Mouse (Mus musculus): ENCODE data around the gene Gm16181.

Gene Gm16181

DNA sequence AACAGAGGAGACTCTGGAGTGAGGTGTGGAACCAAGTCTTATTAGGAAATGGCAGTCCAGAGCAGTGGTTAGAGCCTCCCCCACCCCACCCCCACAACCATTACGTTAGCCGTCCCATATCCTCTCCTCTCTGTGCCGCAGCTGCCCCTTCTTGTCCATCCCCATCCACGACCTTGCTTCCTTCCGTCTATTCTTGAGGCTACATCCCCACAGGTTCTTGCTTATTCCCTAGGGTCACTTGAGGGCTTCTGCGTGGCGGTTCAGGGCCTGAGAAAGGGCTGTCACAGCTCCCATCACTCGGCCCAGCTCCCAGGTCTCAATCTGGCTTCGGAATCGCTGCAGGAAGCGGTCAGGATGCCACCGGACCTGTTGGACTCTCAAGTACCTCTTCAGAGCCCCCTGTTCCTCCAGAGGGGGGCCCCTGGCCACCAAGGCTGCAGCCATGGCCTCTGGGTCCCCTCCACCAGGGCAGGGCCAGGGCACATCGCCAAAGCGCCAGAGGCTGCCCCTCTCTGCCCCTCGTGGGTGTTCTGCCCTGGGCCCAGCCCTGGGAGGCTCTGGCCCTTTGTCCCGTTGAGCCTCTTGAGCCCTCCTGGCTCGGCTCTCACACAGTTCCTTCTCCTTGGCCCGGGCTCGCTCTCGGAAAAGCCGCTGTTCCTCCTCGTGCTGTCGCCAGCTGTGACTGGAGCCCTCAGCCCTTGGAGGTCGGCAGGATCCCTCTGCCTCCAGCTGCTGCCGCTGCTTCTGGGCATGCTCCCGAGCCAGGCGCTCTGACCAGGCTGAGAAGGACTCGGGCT lies at the start of gene Gm16181:
TSS of gene Gm16181 (plus strand) at position 679 of the 797 bp plus-strand sequence.
- DNase-seq = no peak

DNA sequence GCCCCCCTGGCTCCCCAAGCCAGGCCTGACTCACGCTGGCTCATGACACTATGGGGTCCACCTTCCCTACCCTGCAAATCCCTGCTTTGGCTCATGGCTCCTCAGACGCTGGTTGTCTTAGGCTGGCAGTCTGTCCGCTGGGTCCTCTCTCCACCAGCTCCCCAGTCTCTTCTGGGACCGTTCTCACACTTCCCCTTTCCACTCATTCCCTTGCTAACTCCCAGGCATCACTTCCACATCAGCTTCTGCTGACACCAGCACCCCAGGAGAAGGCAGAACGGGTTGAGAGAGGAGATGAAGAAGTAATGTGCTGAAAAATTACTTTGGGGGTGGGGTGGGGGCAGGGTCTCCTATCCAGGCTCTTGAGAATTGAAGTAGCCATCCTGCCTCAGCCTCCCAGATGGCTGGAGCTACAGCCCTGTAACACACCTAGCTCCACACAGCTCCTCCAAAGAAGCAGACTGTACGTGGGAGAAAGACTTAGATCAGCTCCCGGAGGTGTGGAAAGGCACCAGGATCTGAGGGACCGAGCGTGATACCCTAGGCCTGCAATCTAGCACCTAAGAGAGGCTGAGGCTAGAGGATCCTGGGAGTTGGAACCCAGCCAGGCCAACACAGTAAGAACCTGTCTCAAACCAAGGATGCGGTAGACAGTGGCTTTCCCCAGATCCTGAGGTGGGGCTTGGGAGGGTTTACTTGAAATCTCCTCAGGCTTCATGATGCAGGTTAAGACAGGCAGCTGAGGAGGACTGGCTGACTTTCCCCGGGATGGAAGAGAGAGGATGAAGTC lies 48.0 kb upstream of the Gm16181 start:
- no peak for DNase-seq

DNA sequence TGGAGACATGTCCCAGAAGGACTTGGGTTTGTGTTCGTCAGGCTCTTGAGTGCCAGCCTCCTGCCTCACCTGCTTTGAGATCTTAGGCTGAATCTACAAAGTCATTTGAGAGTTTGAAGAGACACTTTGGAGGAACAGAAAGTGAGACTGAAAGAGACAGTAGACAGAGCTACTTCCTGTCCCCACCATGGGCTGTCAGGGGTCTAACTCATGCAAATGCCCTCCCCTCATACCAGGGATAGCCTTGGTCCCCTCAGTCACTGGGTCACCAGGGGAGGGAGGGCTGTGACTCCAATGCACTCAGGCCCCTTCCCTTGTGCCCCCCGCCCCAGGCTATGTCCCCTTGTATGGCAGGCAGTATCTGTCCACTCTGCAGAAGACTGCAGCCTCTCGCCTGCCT lies 47.3 kb upstream of the Gm16181 start:
- DNase-seq = no peak

DNA sequence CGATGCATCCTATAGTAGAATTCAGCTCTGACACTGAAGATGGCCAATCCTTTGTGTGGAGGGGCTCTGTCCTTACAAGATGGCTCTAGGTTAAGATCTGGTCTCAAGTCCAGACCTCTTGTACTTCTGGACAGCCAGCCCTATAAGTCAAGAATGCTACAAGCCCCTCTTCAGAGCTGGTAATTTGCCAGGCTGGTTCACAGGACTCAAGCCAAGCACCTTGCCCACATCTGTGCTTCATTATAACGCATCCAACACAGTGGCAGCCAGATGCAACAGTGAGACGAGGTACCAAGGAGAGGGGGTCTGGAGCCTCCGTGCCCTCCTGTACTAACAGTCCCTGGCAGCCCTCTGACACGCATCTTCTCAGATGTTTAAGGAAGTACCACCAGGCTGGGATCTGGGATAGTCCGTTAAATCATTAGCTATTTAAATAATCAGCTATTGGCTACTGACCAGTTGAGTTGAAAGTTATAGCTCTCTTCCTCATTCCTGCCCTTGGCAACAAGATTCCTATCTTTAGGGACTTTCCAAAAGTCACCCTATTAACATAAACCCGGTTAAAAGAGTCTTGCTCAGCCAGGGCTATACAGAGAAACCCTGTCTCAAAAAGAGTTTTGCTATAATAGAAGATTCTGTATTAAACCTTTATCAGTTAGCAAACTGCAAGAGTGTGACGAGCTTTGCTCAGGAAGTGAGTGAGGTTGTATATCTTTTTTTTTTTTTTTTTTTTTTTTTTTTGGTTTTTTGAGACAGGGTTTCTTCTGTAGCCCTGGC lies 46.2 kb upstream of the Gm16181 start:
- DNase-seq = no peak

DNA sequence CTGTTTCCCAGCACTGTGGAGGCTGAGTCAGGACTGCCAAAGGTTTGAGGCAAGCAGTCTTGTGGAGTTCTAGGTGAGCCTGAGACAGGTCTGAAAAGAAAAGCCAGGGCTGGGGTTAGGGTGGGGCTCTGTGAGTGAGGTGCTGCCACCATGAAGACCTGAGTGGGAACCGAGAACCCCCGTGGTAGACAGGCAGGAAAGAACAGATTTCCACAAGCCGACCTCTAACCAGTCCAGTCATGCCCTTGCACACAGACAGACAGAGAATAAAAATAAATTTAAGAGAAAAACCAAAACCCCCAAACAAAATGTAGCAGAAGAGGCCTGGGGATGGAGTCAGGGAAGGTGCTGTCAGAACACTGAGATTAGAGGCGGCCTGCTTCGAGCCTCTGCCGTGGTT lies 45.3 kb upstream of the Gm16181 start:
- no peak for DNase-seq

DNA sequence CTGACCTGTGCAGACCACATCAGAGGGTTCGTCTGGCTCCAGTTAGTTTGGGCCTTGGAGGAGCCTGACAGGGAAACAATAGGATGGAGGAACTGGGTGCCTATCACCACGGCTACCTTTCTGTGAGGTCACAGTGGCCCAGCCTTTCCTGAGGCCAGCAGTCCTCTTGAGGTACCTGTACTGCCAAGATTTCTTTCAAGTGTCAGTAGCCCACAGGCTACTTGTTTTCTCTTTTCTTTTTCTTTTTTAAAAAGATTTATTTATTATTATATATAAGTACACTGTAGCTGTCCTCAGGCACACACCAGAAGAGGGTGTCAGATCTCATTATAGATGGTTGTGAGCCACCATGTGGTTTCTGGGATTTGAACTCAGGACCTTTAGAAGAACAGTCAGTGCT lies 44.7 kb upstream of the Gm16181 start, which contains the start of gene Aif1:
TSS of gene Aif1 (minus strand) at position 101 of the 400 bp plus-strand sequence.
- DNase-seq = no peak

DNA sequence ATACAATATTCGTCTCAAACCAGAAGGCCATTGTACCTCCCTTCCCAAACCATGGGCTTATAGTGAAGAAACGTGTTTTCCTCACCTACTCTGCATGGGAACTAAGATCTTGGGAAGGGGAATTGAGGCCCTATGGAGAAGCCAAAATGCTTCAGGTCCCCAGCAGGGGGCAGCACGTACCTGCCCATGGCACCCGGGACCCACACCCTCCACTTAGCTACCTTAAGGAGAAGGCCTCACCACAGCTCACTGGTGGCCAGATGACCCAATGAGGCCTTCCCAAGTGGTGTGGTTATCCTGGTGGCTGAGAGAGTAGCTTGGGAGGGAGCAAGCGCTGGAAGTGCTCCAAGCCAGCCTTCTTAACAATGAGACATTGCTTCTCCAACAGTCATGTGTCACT lies 42.1 kb upstream of the Gm16181 start:
- DNase-seq = peak; percentile 28

DNA sequence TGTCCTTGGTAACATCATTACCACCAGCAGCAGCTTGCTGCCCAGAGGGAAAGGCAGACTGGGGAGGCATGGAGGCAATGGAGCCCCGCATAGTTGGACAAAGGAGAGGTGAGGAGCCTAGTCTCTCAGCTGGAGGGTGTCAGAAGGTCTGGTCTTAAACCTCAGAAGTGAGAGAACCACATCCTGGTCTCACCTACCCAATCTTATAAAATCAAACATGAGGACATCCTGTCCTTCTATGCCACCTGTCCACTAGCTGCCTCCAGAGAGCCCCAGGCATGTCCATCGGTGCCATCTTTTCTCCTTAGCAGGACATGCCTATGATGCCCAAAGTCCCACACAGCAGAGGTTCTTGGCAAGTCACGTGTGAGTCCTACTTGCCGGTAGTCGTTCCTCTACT lies 40.5 kb upstream of the Gm16181 start:
- no peak for DNase-seq

DNA sequence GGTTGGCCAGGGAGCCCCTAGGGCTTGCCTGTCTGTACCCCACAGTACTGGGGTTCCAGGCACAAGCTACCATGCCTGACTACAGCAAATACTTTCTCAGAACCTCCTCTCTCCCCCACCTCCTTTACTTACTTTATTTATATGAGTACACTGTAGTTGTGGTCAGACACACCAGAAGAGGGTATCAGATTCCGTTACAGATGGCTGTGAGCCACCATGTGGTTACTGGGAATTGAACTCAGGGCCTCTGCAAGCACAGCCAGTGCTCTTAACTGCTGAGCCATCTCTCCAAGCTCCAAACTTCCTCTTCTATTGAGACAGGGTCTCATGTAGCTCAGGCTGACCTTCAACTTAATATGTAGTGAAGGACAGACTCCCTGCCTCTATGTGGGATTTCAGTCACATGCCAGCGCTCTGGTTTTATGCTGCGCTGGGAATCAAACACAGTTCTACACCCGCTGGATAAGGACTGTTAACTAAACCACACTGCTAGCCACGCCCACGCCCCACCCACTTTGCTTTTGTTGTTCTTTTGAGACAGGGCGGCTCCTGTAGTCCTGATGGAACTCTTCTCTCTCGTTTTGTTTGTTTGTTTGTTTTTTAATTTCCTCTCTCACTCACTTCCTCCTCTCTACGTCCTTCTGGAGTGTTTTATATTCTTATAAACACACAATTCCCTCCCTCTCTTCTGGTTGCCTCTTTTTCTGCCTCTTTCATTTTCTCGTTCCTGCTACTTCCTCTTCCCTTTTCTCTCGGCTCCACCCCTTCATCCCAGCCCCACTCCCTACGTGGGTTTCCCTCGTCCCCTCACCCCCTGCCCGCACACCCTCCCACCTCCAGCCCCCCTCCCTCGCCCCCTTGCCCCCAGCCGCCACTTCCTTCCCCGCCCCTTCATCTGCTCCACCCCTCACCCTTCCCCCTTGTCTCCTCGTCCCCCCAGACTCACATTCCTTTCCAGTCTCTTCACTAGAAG lies 34.7 kb upstream of the Gm16181 start:
- DNase-seq = no peak

DNA sequence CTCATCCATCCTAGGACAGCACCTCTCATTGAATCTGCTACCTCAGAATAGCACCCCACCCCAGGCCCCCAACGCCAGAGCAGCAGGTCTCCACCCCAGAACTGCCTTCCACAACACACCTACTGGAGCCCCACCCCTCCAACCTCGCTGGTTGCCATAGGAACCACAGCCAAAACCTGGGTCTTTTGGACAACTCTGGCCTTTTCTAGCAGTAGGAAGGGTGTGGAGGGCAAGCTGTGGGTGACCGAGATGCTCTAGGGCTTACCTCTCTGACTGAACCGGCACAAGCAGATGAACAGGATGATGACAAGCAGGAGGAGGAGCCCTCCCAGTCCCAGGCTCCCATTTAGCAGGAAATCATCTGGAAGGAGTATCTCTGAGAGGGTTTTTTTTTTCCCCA lies 34.0 kb upstream of the Gm16181 start:
- DNase-seq = no peak

DNA sequence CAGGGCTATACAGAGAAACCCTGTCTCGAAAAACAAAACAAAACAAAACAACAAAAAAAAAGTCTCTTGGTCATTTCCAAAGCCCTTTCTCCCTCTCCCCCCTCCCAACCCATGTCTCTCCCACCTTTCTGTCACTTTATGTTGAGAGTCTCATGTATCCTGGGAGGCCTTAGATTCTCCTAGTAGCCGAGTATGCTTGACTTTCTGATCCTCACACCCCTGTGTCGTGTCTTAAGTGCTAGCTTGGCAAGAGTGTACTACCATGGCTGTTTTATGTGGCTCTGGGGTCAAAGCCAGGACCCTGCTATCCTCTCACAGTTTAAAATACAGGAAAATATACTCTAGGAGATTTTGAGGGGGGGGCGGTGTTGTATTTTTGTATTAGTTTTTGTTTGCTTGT lies 33.3 kb upstream of the Gm16181 start:
- no peak for DNase-seq

DNA sequence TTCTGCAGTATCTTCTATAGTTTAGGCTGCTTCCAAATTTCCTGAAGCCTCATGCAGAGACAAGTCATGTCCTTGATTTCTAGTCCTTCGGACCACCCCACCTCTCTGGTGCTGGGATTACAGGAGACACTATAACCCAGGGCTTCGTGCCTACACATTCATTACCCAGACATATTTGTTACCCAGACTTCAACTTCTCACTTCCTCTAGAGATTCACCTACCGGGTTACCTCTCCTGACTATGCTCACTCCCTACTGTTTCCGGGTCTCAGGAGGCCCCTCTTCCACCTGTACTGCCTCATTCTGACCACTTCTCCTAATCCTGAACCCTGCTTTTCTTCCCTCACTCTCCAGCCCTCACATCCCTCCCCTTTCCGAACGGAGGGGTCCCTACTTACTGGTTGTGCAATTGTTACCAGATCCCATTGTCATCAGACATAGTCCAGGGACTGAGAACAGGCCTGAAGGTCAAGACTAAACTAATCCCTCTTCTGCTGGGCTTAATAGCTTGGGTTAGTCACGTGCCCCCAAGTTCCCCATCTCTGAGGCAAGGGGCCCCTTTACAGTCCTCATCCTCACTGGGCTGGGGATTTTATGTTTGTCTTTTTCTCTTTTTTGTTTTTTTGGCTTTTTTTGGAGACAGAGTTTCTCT lies 32.5 kb upstream of the Gm16181 start, which contains the start of gene Lst1:
TSS of gene Lst1 (minus strand) at position 481 of the 652 bp plus-strand sequence.
- DNase-seq = no peak

DNA sequence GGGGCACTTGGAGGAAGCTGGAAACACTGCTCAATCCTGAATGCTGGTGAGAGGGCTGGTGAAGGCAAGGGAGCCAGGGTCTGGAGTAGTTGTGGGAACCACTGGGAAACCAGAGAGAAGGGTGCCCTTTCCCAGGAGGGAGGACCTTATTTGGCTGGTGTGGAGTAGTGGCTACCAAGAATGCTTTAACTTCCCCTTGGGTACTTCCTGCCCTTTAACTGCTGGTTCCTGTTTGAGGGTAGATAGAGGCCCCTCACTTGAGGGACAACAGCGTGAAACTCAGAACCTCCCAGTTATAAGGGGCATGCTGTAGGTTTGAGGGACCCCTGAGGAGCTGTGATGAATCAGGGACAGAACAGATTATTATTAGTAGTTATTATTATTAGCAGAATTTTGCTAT lies 31.4 kb upstream of the Gm16181 start:
- no peak for DNase-seq

DNA sequence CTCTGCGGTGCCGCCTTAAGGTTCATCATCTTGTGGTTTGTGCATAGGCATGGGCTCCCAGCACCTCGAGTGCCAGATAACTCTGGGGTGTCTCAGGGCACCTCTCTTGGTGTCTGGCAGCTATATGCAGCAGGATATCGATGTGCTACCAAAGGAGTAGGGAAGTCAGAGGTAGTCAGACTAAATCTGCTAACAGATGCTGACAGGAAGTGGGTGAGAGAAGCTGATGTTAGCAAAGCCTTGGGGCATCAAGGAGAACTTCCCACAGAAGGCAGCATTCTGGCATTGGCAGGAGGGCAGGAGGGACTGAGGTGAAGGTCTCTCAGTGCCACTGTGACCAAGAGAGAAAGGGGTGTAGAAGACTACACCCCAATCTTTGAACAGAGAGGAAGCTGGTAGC lies 30.5 kb upstream of the Gm16181 start:
- no peak for DNase-seq

DNA sequence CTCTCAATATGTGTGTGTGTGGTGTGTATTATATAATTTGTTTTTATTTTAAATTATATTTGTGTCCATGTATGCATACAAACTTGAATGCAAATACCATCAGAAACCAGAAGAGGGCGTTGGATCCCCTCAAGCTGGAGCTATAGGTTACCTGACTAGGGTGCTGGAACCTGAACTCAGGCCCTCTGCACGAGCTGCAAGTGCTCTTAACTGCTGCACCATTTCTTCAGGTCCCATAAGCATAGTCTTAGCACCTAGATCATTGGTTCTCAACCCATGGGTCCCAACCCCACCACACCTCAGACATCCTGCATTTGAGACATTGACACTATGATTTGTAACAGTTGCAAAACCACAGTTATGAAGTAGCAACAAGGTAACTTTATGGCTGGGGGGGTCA lies 28.9 kb upstream of the Gm16181 start:
- DNase-seq = no peak

DNA sequence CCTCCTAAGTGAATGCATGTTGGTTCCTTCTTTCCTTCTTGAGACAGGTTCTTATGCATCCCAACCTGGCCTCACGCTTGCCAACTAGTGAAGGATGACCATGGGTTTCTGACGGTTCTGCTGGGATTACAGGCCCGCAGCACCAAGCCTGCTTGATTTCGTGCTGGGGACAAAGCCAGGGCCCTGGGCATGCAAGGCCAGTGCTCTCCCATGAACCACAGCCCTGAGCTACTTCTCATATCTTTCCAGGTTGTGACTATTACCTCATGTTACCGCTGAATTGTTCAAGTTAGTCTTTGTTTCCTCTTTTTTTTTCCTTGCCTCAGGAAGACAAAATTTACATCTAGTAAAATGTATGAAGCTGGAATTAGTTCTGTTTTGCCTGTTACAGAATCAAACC lies 27.7 kb upstream of the Gm16181 start:
- DNase-seq = no peak

DNA sequence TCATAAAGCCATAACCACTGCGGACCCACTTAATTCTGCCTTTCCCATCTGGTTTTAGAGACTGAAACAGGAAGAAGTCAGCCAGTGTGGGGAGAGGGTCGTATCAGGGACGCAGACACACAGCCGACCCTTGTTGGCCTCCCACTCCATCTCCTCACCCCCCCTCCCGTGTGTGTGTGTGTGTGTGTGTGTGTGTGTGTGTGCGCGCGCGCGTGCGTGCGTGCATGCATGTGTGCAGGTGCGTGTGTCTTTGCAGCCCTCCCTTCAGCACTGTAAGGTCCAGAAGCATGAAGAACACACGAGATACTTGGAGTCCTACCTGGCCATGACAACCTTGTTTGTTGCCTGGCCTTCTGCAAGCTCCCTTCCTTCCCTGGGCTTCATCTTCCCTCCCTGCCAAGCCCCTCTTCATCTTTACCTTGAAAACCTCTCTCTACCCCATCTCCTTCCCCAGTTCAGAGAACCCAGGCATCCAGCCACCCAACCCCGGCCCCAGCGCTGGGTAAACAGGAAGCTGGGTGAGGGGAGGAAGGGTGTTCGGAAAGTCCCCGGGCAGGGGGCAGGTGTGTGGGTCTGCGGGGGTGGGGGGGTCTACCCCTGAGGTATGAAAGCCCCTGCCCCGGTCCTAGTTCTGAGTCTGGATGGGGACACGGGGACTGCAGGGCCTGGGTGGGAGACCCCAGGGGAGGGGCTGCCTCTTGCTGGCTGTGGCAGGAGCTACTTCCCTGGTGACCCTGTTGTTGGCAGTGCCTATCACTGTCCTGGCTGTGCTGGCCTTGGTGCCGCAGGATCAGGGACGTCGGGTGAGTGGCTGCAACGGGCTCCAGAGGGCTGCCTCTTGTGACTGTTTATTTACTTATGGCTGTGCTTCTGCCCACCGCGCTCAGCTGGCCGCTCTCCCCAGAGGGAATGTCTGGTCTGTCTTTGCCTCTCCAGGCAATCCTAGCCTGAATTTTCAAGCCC lies 26.5 kb upstream of the Gm16181 start, which contains the start of gene Ltb:
TSS of gene Ltb (plus strand) at position 559 of the 963 bp plus-strand sequence.
- no peak for DNase-seq

DNA sequence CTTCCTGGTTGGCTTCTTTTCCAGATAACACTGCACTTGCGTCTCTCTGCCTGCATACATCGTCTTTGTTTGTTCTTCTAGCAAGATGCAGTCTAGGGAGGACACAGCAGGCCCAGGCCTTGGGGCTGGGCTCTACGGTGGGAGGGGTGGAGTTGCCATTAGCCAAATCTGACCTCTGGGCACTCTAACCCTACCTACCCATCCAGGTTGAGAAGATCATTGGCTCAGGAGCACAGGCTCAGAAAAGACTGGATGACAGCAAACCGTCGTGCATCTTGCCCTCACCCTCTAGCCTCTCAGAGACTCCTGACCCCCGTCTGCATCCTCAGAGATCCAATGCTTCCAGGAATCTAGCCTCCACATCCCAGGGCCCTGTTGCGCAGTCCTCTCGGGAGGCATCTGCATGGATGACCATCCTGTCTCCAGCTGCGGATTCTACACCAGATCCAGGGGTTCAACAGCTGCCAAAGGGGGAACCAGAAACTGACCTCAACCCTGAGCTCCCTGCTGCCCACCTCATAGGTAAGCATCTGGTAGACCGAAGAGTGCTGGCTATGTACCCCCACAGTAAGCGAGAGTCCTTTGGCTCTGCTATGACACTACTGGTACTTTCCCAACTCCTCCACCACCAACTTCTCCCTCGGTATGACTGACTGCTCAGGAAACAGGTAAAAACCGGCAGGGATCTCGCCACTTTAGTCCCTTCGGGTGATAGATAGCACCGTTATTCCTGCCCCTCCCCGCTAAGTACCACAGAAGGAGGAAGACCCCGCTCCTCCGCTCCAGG lies 25.6 kb upstream of the Gm16181 start:
- DNase-seq = no peak

DNA sequence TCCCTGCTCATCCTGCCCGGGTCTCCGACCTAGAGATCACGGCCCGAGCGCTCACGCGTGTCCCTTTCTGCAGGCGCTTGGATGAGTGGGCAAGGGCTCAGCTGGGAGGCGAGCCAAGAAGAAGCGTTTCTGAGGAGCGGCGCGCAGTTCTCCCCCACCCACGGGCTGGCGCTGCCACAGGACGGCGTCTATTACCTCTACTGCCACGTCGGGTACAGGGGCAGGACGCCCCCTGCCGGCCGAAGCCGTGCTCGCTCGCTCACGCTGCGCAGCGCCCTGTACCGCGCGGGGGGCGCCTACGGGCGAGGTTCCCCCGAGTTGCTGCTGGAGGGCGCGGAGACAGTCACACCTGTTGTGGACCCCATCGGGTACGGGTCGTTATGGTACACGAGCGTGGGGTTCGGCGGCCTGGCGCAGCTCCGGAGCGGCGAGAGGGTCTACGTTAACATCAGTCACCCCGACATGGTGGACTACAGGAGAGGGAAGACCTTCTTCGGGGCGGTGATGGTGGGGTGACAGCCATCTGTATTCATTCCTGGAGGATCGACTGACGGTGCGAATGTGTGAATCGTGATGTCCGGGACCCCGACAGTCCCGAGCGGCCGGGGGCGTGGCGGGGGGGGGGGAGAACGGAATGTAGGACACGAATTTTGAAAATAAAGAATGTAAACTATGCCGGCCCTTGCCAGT lies 24.9 kb upstream of the Gm16181 start:
- DNase-seq = peak; percentile 45

Data from cerebellum, adult 8-10 months (tissue).